Mouse (Mus musculus) urinary bladder, postnatal 14 days (tissue): ENCODE measurements at regions not wholly inside any gene's neighbourhood (a gene's known extent, or its start where the extent isn't known, plus 50 kb on each side); places are given as distances from the start of the nearest gene placed in this dataset.

Experiments used
- DNase-seq: peaks from one replicate; pipeline ENCODE4 v3.0.0; 2021; ENCODE audit warnings: low spot score

- DNase-seq: peak; percentile 27
These were observed 107.8 kb downstream of the Btg1 start for GRCm38 (mm10) chr10:96724436-96725175.

- DNase-seq: no peak
These were observed 110.3 kb downstream of the Btg1 start for GRCm38 (mm10) chr10:96726801-96727780.

- no peak for DNase-seq
These were observed 116.8 kb downstream of the Btg1 start for GRCm38 (mm10) chr10:96733581-96733980.

GRCm38 (mm10) chr10:96735146-96735545, 118.3 kb downstream of the Btg1 start:
- no peak for DNase-seq

- DNase-seq: no peak
These were observed 119.3 kb downstream of the Btg1 start for GRCm38 (mm10) chr10:96735885-96736628.

- no peak for DNase-seq
These were observed 121.2 kb downstream of the Btg1 start for GRCm38 (mm10) chr10:96737972-96738371.

GRCm38 (mm10) chr10:96738606-96739005, 121.8 kb downstream of the Btg1 start:
- no peak for DNase-seq

GRCm38 (mm10) chr10:96744167-96744777, 127.5 kb downstream of the Btg1 start:
- DNase-seq: peak; percentile 57

GRCm38 (mm10) chr10:96747015-96747663, 130.3 kb downstream of the Btg1 start:
- DNase-seq: no peak

- peak; percentile 20 for DNase-seq
These were observed 134.1 kb downstream of the Btg1 start for GRCm38 (mm10) chr10:96750861-96751260.

- peak; percentile 88 for DNase-seq
These were observed 134.9 kb downstream of the Btg1 start for GRCm38 (mm10) chr10:96751580-96752264.

- DNase-seq: no peak
These were observed 135.7 kb downstream of the Btg1 start for GRCm38 (mm10) chr10:96752531-96752930.

- no peak for DNase-seq
These were observed 136.7 kb downstream of the Btg1 start for GRCm38 (mm10) chr10:96753521-96753920.

GRCm38 (mm10) chr10:96755674-96756073, 138.9 kb downstream of the Btg1 start:
- no peak for DNase-seq

GRCm38 (mm10) chr10:96756355-96757084, 139.7 kb downstream of the Btg1 start:
- DNase-seq: no peak

- no peak for DNase-seq
These were observed 140.5 kb downstream of the Btg1 start for GRCm38 (mm10) chr10:96757311-96757710.

GRCm38 (mm10) chr10:96761601-96762000, 144.8 kb downstream of the Btg1 start:
- no peak for DNase-seq

- DNase-seq: no peak
These were observed 148.8 kb downstream of the Btg1 start for GRCm38 (mm10) chr10:96765626-96766025.

- DNase-seq: no peak
These were observed 161.4 kb downstream of the Btg1 start for GRCm38 (mm10) chr10:96778220-96778619.

GRCm38 (mm10) chr10:96783966-96784365, 167.2 kb downstream of the Btg1 start:
- DNase-seq: no peak
